Mouse (Mus musculus): ENCODE results near the gene 9530068E07Rik. TPM values are rescaled to one million over a fixed set of nuclear protein-coding genes. Genes with fewer than 3 reads are reported as not detected.

Gene 9530068E07Rik
- total RNA-seq, 2 experiments from 2014 or later: 65.7 to 65.8 TPM

Other genes starting within 250 kb of the 9530068E07Rik start
- not detected for gene Olfr1371, start 182.4 kb upstream of the 9530068E07Rik start, total RNA-seq (2021)
- gene Skp1a, start 164.4 kb upstream of the 9530068E07Rik start, total RNA-seq (2021): 100 to 1,000 TPM; 453 to 466 TPM
- 1 to 10 TPM; 3.3 to 6.3 TPM for gene Tcf7, start 113.4 kb upstream of the 9530068E07Rik start, total RNA-seq (2021)
- 100 to 1,000 TPM; 542 to 579 TPM for gene Vdac1, start 35.6 kb upstream of the 9530068E07Rik start, total RNA-seq (2021)